Mouse (Mus musculus) inflammation-experienced regulatory T-cells, adult 16 weeks (primary cell): ENCODE measurements around the gene Nobox. TPM values are rescaled to one million over a fixed set of nuclear protein-coding genes. Genes with fewer than 3 reads are reported as not detected.

Source experiments
- polyA plus RNA-seq: library from polyadenylated mRNA; unstranded; fragments of 100-300 nt; shearing (Covaris generic); gene quantifications from one replicate; pipeline ENCODE4 v1.2.1, GENCODE M21; 2017

Nobox gene
- not detected for polyA plus RNA-seq

DNA sequence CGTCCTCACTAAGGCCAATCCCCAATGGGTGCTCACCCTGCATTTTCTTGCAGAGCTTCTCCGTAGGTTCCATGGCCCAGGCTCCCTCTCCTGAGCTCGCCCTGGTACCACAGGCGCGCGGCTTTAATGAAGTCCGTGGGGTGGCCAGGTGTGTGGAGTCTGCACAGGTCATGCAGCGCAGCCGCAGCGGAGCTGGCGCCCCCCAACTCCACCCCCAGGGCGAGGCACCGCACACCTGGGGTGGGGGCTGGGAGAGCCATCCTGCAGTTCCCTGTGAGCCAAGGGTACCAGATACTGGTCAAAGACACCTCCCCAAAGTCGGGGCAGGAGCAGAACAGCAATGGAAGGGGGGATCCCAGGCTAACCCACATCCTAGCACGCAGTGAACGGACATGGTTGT, at the start of gene Nobox:
Gene Nobox, minus strand, starts transcription at position 101 of the 400 bp plus-strand sequence.

DNA sequence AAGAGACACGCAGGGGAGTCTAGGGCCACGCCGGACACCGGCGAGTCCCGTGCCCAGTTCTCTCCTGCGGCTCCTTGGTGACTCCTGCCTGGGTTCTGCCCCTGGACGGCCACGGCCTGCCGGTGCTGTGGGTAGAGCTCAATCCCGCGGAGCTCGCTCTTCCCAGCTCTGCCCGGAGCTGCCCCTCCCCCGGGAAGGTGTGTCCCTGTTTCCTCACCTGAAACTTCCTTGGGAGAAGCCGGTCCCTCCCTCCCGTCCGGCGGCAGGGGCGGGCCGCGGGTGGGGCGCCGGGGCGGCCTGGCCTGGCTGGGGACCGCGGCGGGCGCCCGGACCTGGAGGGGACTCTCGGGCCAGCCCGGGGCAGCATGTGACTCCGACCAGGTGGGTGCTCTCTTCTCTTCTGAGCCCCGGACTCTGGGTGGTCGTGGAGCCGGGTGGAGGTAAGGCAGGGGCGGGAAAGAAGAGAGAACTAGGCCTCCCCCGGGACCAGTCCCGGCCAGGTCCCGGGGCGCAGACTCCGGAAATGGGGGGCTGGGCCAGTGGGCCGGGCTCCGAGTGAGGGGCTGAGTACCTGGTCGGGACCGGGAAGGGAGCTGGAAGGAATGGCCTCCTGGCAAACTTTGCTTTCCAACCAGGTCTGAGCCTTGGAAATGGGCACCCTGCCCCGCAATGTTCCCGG, 43.9 kb downstream of the Nobox start, which contains the start of gene Arhgef5:
Gene Arhgef5, plus strand, starts transcription at position 220 of the 679 bp plus-strand sequence.

Other genes starting within 250 kb of the Nobox start
- not detected for gene Olfr441, start 203.2 kb downstream of the Nobox start, polyA plus RNA-seq
- not detected for gene Olfr237-ps1, start 163.0 kb downstream of the Nobox start, polyA plus RNA-seq
- gene Olfr437, start 146.3 kb downstream of the Nobox start, polyA plus RNA-seq, result not detected
- gene Olfr13, start 137.4 kb downstream of the Nobox start, polyA plus RNA-seq, result not detected
- gene Olfr435, start 112.4 kb downstream of the Nobox start, polyA plus RNA-seq, result not detected
- not detected for gene Olfr434, start 96.5 kb downstream of the Nobox start, polyA plus RNA-seq
- not detected for gene Olfr47, start 78.0 kb downstream of the Nobox start, polyA plus RNA-seq
- 10.0 TPM for gene Arhgef5, start 44.0 kb downstream of the Nobox start, polyA plus RNA-seq